Mouse (Mus musculus): ENCODE data around the gene Bend7. TPM values are rescaled to one million over a fixed set of nuclear protein-coding genes. Genes with fewer than 3 reads are reported as not detected.
A peak's percentile ranks its signal among the peaks of the same experiment; 100 is the strongest.

Gene Bend7
- total RNA-seq (2014; fragmentation: Nextera tagmentation) (0.48 TPM in 1 of 2 replicates, not detected in the other), total RNA-seq (2017) (0.30 TPM in 1 of 2 replicates, not detected in the other)

GRCm38 (mm10) chr2:4717769-4718661 lies at the start of gene Bend7:
Gene Bend7, plus strand, starts transcription at chr2:4717831.
- ATAC-seq (replicated peaks; ENCODE audit: low FRiP score, low TSS enrichment, poor library complexity, severe bottlenecking) = no peak

- no peak for ATAC-seq (replicated peaks; ENCODE audit: low FRiP score, low TSS enrichment, poor library complexity, severe bottlenecking)
Measured at GRCm38 (mm10) chr2:4668626-4669025, 49.0 kb upstream of the Bend7 start.

- ATAC-seq (replicated peaks; ENCODE audit: low FRiP score, low TSS enrichment, poor library complexity, severe bottlenecking) = no peak
Measured at GRCm38 (mm10) chr2:4669701-4670100, 47.9 kb upstream of the Bend7 start.

GRCm38 (mm10) chr2:4671636-4672035 lies 46.0 kb upstream of the Bend7 start:
- ATAC-seq (replicated peaks; ENCODE audit: low FRiP score, low TSS enrichment, poor library complexity, severe bottlenecking) = no peak

- no peak for ATAC-seq (replicated peaks; ENCODE audit: low FRiP score, low TSS enrichment, poor library complexity, severe bottlenecking)
Measured at GRCm38 (mm10) chr2:4679886-4680285, 37.7 kb upstream of the Bend7 start.

- peak; percentile 65; the same call in 1 of the 2 replicates for ATAC-seq (replicated peaks; ENCODE audit: low FRiP score, low TSS enrichment, poor library complexity, severe bottlenecking)
Measured at GRCm38 (mm10) chr2:4711262-4711661, 6.4 kb upstream of the Bend7 start.

- ATAC-seq (replicated peaks; ENCODE audit: low FRiP score, low TSS enrichment, poor library complexity, severe bottlenecking) = no peak
Measured at GRCm38 (mm10) chr2:4717081-4717768, 406 bp upstream of the Bend7 start.

- no peak for ATAC-seq (replicated peaks; ENCODE audit: low FRiP score, low TSS enrichment, poor library complexity, severe bottlenecking)
Measured at GRCm38 (mm10) chr2:4723088-4723487, 5.5 kb downstream of the Bend7 start.

- no peak for ATAC-seq (replicated peaks; ENCODE audit: low FRiP score, low TSS enrichment, poor library complexity, severe bottlenecking)
Measured at GRCm38 (mm10) chr2:4730161-4730560, 12.5 kb downstream of the Bend7 start.

- no peak for ATAC-seq (replicated peaks; ENCODE audit: low FRiP score, low TSS enrichment, poor library complexity, severe bottlenecking)
Measured at GRCm38 (mm10) chr2:4733971-4734370, 16.3 kb downstream of the Bend7 start.

GRCm38 (mm10) chr2:4736095-4736797 lies 18.6 kb downstream of the Bend7 start:
- no peak for ATAC-seq (replicated peaks; ENCODE audit: low FRiP score, low TSS enrichment, poor library complexity, severe bottlenecking)

GRCm38 (mm10) chr2:4736798-4737155 lies 19.1 kb downstream of the Bend7 start:
- ATAC-seq (replicated peaks; ENCODE audit: low FRiP score, low TSS enrichment, poor library complexity, severe bottlenecking) = no peak

- ATAC-seq (replicated peaks; ENCODE audit: low FRiP score, low TSS enrichment, poor library complexity, severe bottlenecking) = no peak
Measured at GRCm38 (mm10) chr2:4751918-4752317, 34.3 kb downstream of the Bend7 start.

- ATAC-seq (replicated peaks; ENCODE audit: low FRiP score, low TSS enrichment, poor library complexity, severe bottlenecking) = no peak
Measured at GRCm38 (mm10) chr2:4755716-4756115, 38.1 kb downstream of the Bend7 start.

GRCm38 (mm10) chr2:4757218-4757617 lies 39.6 kb downstream of the Bend7 start:
- ATAC-seq (replicated peaks; ENCODE audit: low FRiP score, low TSS enrichment, poor library complexity, severe bottlenecking) = no peak

- ATAC-seq (replicated peaks; ENCODE audit: low FRiP score, low TSS enrichment, poor library complexity, severe bottlenecking) = no peak
Measured at GRCm38 (mm10) chr2:4760741-4761140, 43.1 kb downstream of the Bend7 start.

- no peak for ATAC-seq (replicated peaks; ENCODE audit: low FRiP score, low TSS enrichment, poor library complexity, severe bottlenecking)
Measured at GRCm38 (mm10) chr2:4761906-4762305, 44.3 kb downstream of the Bend7 start.

- no peak for ATAC-seq (replicated peaks; ENCODE audit: low FRiP score, low TSS enrichment, poor library complexity, severe bottlenecking)
Measured at GRCm38 (mm10) chr2:4764071-4764470, 46.4 kb downstream of the Bend7 start.

- ATAC-seq (replicated peaks; ENCODE audit: low FRiP score, low TSS enrichment, poor library complexity, severe bottlenecking) = no peak
Measured at GRCm38 (mm10) chr2:4770376-4770775, 52.7 kb downstream of the Bend7 start.

GRCm38 (mm10) chr2:4773911-4774310 lies 56.3 kb downstream of the Bend7 start:
- ATAC-seq (replicated peaks; ENCODE audit: low FRiP score, low TSS enrichment, poor library complexity, severe bottlenecking) = no peak

Measured in megakaryocyte-erythroid progenitor cell, adult 5-6 weeks (primary cell).